Mouse (Mus musculus): ENCODE measurements around the gene Pdgfd. TPM values are rescaled to one million over a fixed set of nuclear protein-coding genes. Genes with fewer than 3 reads are reported as not detected.

The Pdgfd gene
- total RNA-seq (2014; rRNA removed; ENCODE audit: low replicate concordance) (12.6 and 18.4 TPM in 2 replicates), polyA plus RNA-seq (2015; fragmentation: Nextera tagmentation; extraction: Ambion mirVana) (6.8 TPM in 2 replicates)

- Histone ChIP-seq H3K4me2 (ENCODE audit: low read depth, low read length) (peak within 1 kb of the TSS; percentile 84), H3K9ac (replicated peaks; ENCODE audit: low read depth, low read length) (peak within 1 kb of the TSS; percentile 58), H3K27me3 (ENCODE audit: control insufficient read depth, insufficient read depth, low read length) (no peaks in the 10 kb centered on the region), H3K36me3 (replicated peaks; ENCODE audit: control insufficient read depth, insufficient read depth, low read length) (no peaks in the 10 kb centered on the region), H3K4me3 (ENCODE audit: low read depth, low read length) (peak within 1 kb of the TSS; percentile 59), H3K9me3 (replicated peaks; ENCODE audit: control insufficient read depth, low read length) (no peaks in the 10 kb centered on the region), H3K27ac (ENCODE audit: low read depth) (peak within 1 kb of the TSS; percentile 71), H3K4me1 (ENCODE audit: control insufficient read depth, insufficient read depth) (peaks cover 10% of the 10 kb centered on the region; the same call in 1 of the 2 replicates)
- 3% methylated on average over 32 of the region's 32 CpGs for WGBS
- peak; percentile 91 for ATAC-seq (ENCODE audit: insufficient read depth, low read depth)
- DNase-seq (ENCODE audit: low spot score) = peak; percentile 76
- TF ChIP-seq EP300 (IDR thresholded peaks at IDR 0.05; ENCODE audit: low read depth) (no peak), CTCF (IDR thresholded peaks at IDR 0.05; ENCODE audit: low read depth) (peak; percentile 69)
These were observed at the start of gene Pdgfd for GRCm38 (mm10) chr9:6168391-6169037. TSS of gene Pdgfd (plus strand) at chr9:6168584.

- ATAC-seq (ENCODE audit: insufficient read depth, low read depth) (peak; percentile 70), DNase-seq (ENCODE audit: low spot score) (no peak)
- no peak for TF ChIP-seq EP300 (IDR thresholded peaks at IDR 0.05; ENCODE audit: low read depth)
- no peak for TF ChIP-seq CTCF (IDR thresholded peaks at IDR 0.05; ENCODE audit: low read depth)
- Histone ChIP-seq H3K4me3 (ENCODE audit: low read depth, low read length) (peak overlapping the region; percentile 59), H3K4me2 (ENCODE audit: low read depth, low read length) (peak overlapping the region; percentile 84), H3K27ac (ENCODE audit: low read depth) (peak overlapping the region; percentile 71), H3K36me3 (replicated peaks; ENCODE audit: control insufficient read depth, insufficient read depth, low read length) (no peaks in the 10 kb centered on the region), H3K9ac (replicated peaks; ENCODE audit: low read depth, low read length) (peak overlapping the region; percentile 58), H3K9me3 (replicated peaks; ENCODE audit: control insufficient read depth, low read length) (no peaks in the 10 kb centered on the region), H3K4me1 (ENCODE audit: control insufficient read depth, insufficient read depth) (peaks cover 10% of the 10 kb centered on the region; the same call in 1 of the 2 replicates), H3K27me3 (ENCODE audit: control insufficient read depth, insufficient read depth, low read length) (no peaks in the 10 kb centered on the region)
- WGBS = 38% methylated on average over 3 of the region's 3 CpGs
These were observed 651 bp downstream of the Pdgfd start for GRCm38 (mm10) chr9:6169038-6169431.

- Histone ChIP-seq H3K36me3 (replicated peaks; ENCODE audit: control insufficient read depth, insufficient read depth, low read length) (no peaks in the 10 kb centered on the region), H3K9ac (replicated peaks; ENCODE audit: low read depth, low read length) (no peak overlapping the region), H3K27me3 (ENCODE audit: control insufficient read depth, insufficient read depth, low read length) (no peaks in the 10 kb centered on the region), H3K27ac (ENCODE audit: low read depth) (no peak overlapping the region), H3K4me1 (ENCODE audit: control insufficient read depth, insufficient read depth) (peaks cover 10% of the 10 kb centered on the region; the same call in 1 of the 2 replicates), H3K9me3 (replicated peaks; ENCODE audit: control insufficient read depth, low read length) (no peaks in the 10 kb centered on the region), H3K4me2 (ENCODE audit: low read depth, low read length) (no peak overlapping the region), H3K4me3 (ENCODE audit: low read depth, low read length) (no peak overlapping the region)
- ATAC-seq (ENCODE audit: insufficient read depth, low read depth) (no peak), DNase-seq (ENCODE audit: low spot score) (no peak)
- no peak for TF ChIP-seq CTCF (IDR thresholded peaks at IDR 0.05; ENCODE audit: low read depth)
- TF ChIP-seq EP300 (IDR thresholded peaks at IDR 0.05; ENCODE audit: low read depth) = no peak
- WGBS = 78% methylated on average over 9 of the region's 9 CpGs
These were observed 2.6 kb downstream of the Pdgfd start for GRCm38 (mm10) chr9:6170962-6171361.

- Histone ChIP-seq H3K4me3 (ENCODE audit: low read depth, low read length) (no peak overlapping the region), H3K4me2 (ENCODE audit: low read depth, low read length) (no peak overlapping the region), H3K9me3 (replicated peaks; ENCODE audit: control insufficient read depth, low read length) (no peaks in the 10 kb centered on the region), H3K27me3 (ENCODE audit: control insufficient read depth, insufficient read depth, low read length) (no peaks in the 10 kb centered on the region), H3K9ac (replicated peaks; ENCODE audit: low read depth, low read length) (no peak overlapping the region), H3K27ac (ENCODE audit: low read depth) (no peak overlapping the region), H3K4me1 (ENCODE audit: control insufficient read depth, insufficient read depth) (peaks cover 10% of the 10 kb centered on the region; the same call in 1 of the 2 replicates), H3K36me3 (replicated peaks; ENCODE audit: control insufficient read depth, insufficient read depth, low read length) (no peaks in the 10 kb centered on the region)
- ATAC-seq (ENCODE audit: insufficient read depth, low read depth) = no peak
- no peak for TF ChIP-seq EP300 (IDR thresholded peaks at IDR 0.05; ENCODE audit: low read depth)
- TF ChIP-seq CTCF (IDR thresholded peaks at IDR 0.05; ENCODE audit: low read depth) = no peak
- 74% methylated on average over 1 of the region's 1 CpGs for WGBS
- no peak for DNase-seq (ENCODE audit: low spot score)
These were observed 4.9 kb downstream of the Pdgfd start for GRCm38 (mm10) chr9:6173276-6173675.

GRCm38 (mm10) chr9:6175731-6176130 is 7.3 kb downstream of the Pdgfd start:
- H3K9me3 ChIP-seq (replicated peaks; ENCODE audit: control insufficient read depth, low read length) = no peaks in the 10 kb centered on the region
- TF ChIP-seq EP300 (IDR thresholded peaks at IDR 0.05; ENCODE audit: low read depth) (no peak), CTCF (IDR thresholded peaks at IDR 0.05; ENCODE audit: low read depth) (no peak)
- H3K9ac ChIP-seq (replicated peaks; ENCODE audit: low read depth, low read length) = no peak overlapping the region
- no peaks in the 10 kb centered on the region for H3K4me1 ChIP-seq (ENCODE audit: control insufficient read depth, insufficient read depth)
- 67% methylated on average over 4 of the region's 4 CpGs for WGBS
- no peaks in the 10 kb centered on the region for H3K27me3 ChIP-seq (ENCODE audit: control insufficient read depth, insufficient read depth, low read length)
- ATAC-seq (ENCODE audit: insufficient read depth, low read depth) (no peak), DNase-seq (ENCODE audit: low spot score) (no peak)
- no peak overlapping the region for H3K27ac ChIP-seq (ENCODE audit: low read depth)
- H3K4me3 ChIP-seq (ENCODE audit: low read depth, low read length) = no peak overlapping the region
- no peaks in the 10 kb centered on the region for H3K36me3 ChIP-seq (replicated peaks; ENCODE audit: control insufficient read depth, insufficient read depth, low read length)
- no peak overlapping the region for H3K4me2 ChIP-seq (ENCODE audit: low read depth, low read length)
